Comparison of ENCODE assay signal across 26 mouse cellular contexts in genomic region chr7:65460196-65460595, GRCm38 (mm10).
DNase-seq lines count a peak whose midpoint lies in the region; ATAC-seq and TF ChIP-seq lines count a peak whose summit lies in the region.
"Had no signal": no experiment of that assay in that cellular context is flagged by ENCODE, and none has a peak within 500 bp of the region (broad histone marks: within the 10 kb centered on the region; RNA-seq: fewer than 3 reads in every experiment).

No protein-coding gene starts in this region.

- peak; percentile 89 for ATAC-seq in lung, postnatal 0 days
- ATAC-seq: activated CD4-positive, CD25-positive, alpha-beta regulatory T cell, adult 4 months; CD4-positive, CD25-positive, alpha-beta regulatory T cell, adult 4 months; forebrain, embryonic 14.5 days; forebrain, embryonic 16.5 days; Patski had no signal

- no peak overlapping the region for H3K9ac ChIP-seq in heart, adult 2 months (ENCODE audit: low read depth, low read length)
- no peak overlapping the region for H3K9ac ChIP-seq in lung, postnatal 0 days (replicated peaks; ENCODE audit: low read depth)
- H3K9ac ChIP-seq: embryonic facial prominence, embryonic 13.5 days; embryonic facial prominence, embryonic 15.5 days; forebrain, embryonic 12.5 days had no signal

- DNase-seq in heart, adult 2 months = no peak
- no peak for DNase-seq in heart, adult 8-10 months (ENCODE audit: low spot score)
- DNase-seq in lung, postnatal 0 days (ENCODE audit: low spot score) = peak; percentile 80
- DNase-seq in lung, postnatal 10 days = no peak
- DNase-seq in lung, postnatal 36 days = peak; percentile 50
- no peak for DNase-seq in lung, postnatal 4 days
- DNase-seq: adrenal gland, adult 8-10 months; adrenal gland, postnatal 14 days; adrenal gland, postnatal 36 days; B cell, adult 2 months; cerebellum, adult 11-12 months; cerebellum, adult 2 months; cerebellum, adult 9-10 months; cerebellum, postnatal 10 days; cerebellum, postnatal 25 days had no signal

- H3K27ac ChIP-seq in heart, adult 2 months = peak overlapping the region; percentile 43; the same call in 1 of the 2 replicates
- H3K27ac ChIP-seq in lung, postnatal 0 days (ENCODE audit: low read length) = 0 out of 2 replicates have a peak overlapping the region, but pooled peaks have one; percentile 5
- H3K27ac ChIP-seq: embryonic facial prominence, embryonic 13.5 days; embryonic facial prominence, embryonic 15.5 days; forebrain, embryonic 10.5 days; forebrain, embryonic 12.5 days had no signal

- 87% methylated on average over 3 of the region's 3 CpGs for WGBS in heart, adult 2 months
- 51% methylated on average over 3 of the region's 3 CpGs for WGBS in lung, postnatal 0 days

- TF ChIP-seq EP300 in heart, adult 2 months (IDR thresholded peaks at IDR 0.05; ENCODE audit: insufficient read depth, low read depth, low read length) = no peak
- TF ChIP-seq EP300 in lung, postnatal 0 days (IDR thresholded peaks at IDR 0.05) = peak; percentile 99

- peaks cover 10% of the 10 kb centered on the region; the same call in 1 of the 2 replicates for H3K36me3 ChIP-seq in heart, adult 2 months (ENCODE audit: control insufficient read depth, insufficient read depth, low read length)
- no peaks in the 10 kb centered on the region for H3K36me3 ChIP-seq in lung, postnatal 0 days (ENCODE audit: insufficient read depth, low read length)
- H3K36me3 ChIP-seq: embryonic facial prominence, embryonic 13.5 days; embryonic facial prominence, embryonic 15.5 days; forebrain, embryonic 10.5 days; forebrain, embryonic 12.5 days; G1E had no signal

- no peak overlapping the region for H3K4me2 ChIP-seq in lung, postnatal 0 days (replicated peaks; ENCODE audit: low read depth, low read length)
- H3K4me2 ChIP-seq: embryonic facial prominence, embryonic 13.5 days; embryonic facial prominence, embryonic 15.5 days; forebrain, embryonic 12.5 days had no signal

- no peaks in the 10 kb centered on the region for H3K9me3 ChIP-seq in lung, postnatal 0 days (ENCODE audit: low read length)
- H3K9me3 ChIP-seq: embryonic facial prominence, embryonic 13.5 days; embryonic facial prominence, embryonic 15.5 days; forebrain, embryonic 10.5 days; forebrain, embryonic 12.5 days; G1E had no signal

- H3K27me3 ChIP-seq in heart, adult 2 months (ENCODE audit: control insufficient read depth, insufficient read depth, low read length) = no peaks in the 10 kb centered on the region
- no peaks in the 10 kb centered on the region for H3K27me3 ChIP-seq in lung, postnatal 0 days (replicated peaks; ENCODE audit: insufficient read depth, low read length)
- H3K27me3 ChIP-seq: embryonic facial prominence, embryonic 13.5 days; embryonic facial prominence, embryonic 15.5 days; forebrain, embryonic 12.5 days; Patski had no signal

- peaks cover 16% of the 10 kb centered on the region for H3K4me1 ChIP-seq in heart, adult 2 months (ENCODE audit: control insufficient read depth, insufficient read depth, low read length)
- H3K4me1 ChIP-seq in lung, postnatal 0 days (ENCODE audit: insufficient read depth, low read depth, low read length) = peaks cover 10% of the 10 kb centered on the region; the same call in 1 of the 2 replicates
- H3K4me1 ChIP-seq: embryonic facial prominence, embryonic 13.5 days; embryonic facial prominence, embryonic 15.5 days; forebrain, embryonic 10.5 days; forebrain, embryonic 12.5 days had no signal

- intact Hi-C loops in heart, adult 2 months (cut with DNase I) = no loop called here

- TF ChIP-seq POLR2A in heart, adult 2 months (IDR thresholded peaks at IDR 0.05; ENCODE audit: insufficient read depth, low read depth, low read length) = no peak

- no peak overlapping the region for H3K4me3 ChIP-seq in heart, adult 2 months
- no peak overlapping the region for H3K4me3 ChIP-seq in lung, postnatal 0 days (ENCODE audit: low read depth, low read length)
- H3K4me3 ChIP-seq: embryonic facial prominence, embryonic 13.5 days; embryonic facial prominence, embryonic 15.5 days; erythroblast, embryonic 14.5 days; forebrain, embryonic 10.5 days; forebrain, embryonic 12.5 days had no signal

- no peak for TF ChIP-seq CTCF in heart, adult 2 months (IDR thresholded peaks at IDR 0.05)
- no peak for TF ChIP-seq CTCF in lung, postnatal 0 days (IDR thresholded peaks at IDR 0.05)

- H3K79me2 ChIP-seq in heart, adult 2 months (replicated peaks; ENCODE audit: control insufficient read depth, insufficient read depth, low read length) = no peaks in the 10 kb centered on the region

Comparison
In these comparisons a context has a peak if more than half of its experiments do, and no peak if none do; other contexts are left out.
1. DNase-seq: peak in lung, postnatal 0 days (single experiment) and lung, postnatal 36 days (single experiment); none in heart, adult 2 months (0 of 2), heart, adult 8-10 months (single experiment), lung, postnatal 10 days (single experiment) and lung, postnatal 4 days (0 of 2).